Comparison of ENCODE assay signal across 9 mouse cellular contexts in genomic region chr11:98339071-98339501, GRCm38 (mm10). TPM values are rescaled to one million over a fixed set of nuclear protein-coding genes. Genes with fewer than 3 reads are reported as not detected.
A peak's percentile ranks its signal among the peaks of the same experiment; 100 is the strongest.
DNase-seq lines count a peak whose midpoint lies in the region; ATAC-seq and TF ChIP-seq lines count a peak whose summit lies in the region.
"Had no signal": no experiment of that assay in that cellular context is flagged by ENCODE, and none has a peak within 500 bp of the region (broad histone marks: within the 10 kb centered on the region; RNA-seq: fewer than 3 reads in every experiment).

No protein-coding gene starts in this region.

- in situ Hi-C loops in CH12.LX (cut with MboI; ENCODE audit: low pct_ligation_motif_present, low pct_unique_long_range_greater_than_20kb, low sequenced_read_pairs): loop anchor here (25.0 kb wide), 1 partner anchor 298 kb away; the partner anchor contains the start of genes Gm12355, Gsdma2 and Gsdma3

- peak; percentile 62 for DNase-seq in cerebellum, adult 11 months
- DNase-seq in cerebellum, postnatal 4 days (ENCODE audit: low spot score in 2 of 2): no peak
- DNase-seq in CH12.LX (ENCODE audit: extremely low read depth): no peak
- no peak for DNase-seq in forebrain, embryonic 11.5 days (ENCODE audit: low spot score)
- no peak for DNase-seq in limb, embryonic 14.5 days (ENCODE audit: low spot score)
- no peak for DNase-seq in frontal cortex, postnatal 10 days (ENCODE audit: low spot score in 2 of 2)
- DNase-seq in thymus, postnatal 10 days (ENCODE audit: low spot score in 2 of 2): no peak

- no peak for TF ChIP-seq EP300 in CH12.LX (IDR thresholded peaks at IDR 0.05; ENCODE audit: low read length)

- WGBS in forebrain, embryonic 11.5 days: under 1% methylated on average over 19 of the region's 19 CpGs
- under 1% methylated on average over 16 of the region's 19 CpGs for WGBS in limb, embryonic 14.5 days
- under 1% methylated on average over 18 of the region's 19 CpGs for WGBS in stomach, embryonic 15.5 days

- no peak for TF ChIP-seq POLR2A in CH12.LX (IDR thresholded peaks at IDR 0.05; ENCODE audit: low read depth, low read length)
- no peak for TF ChIP-seq POLR2A in limb, embryonic 14.5 days (IDR thresholded peaks at IDR 0.05; ENCODE audit: borderline replicate concordance, extremely low read depth, insufficient read depth, insufficient read length)

- TF ChIP-seq RAD21 in CH12.LX (IDR thresholded peaks at IDR 0.05; ENCODE audit: low read depth, low read length): no peak

- no peaks in the 10 kb centered on the region for H3K36me3 ChIP-seq in CH12.LX (replicated peaks in 1 of 2; ENCODE audit: control insufficient read depth in 1 of 2, insufficient read depth in 1 of 2, low read length in 1 of 2)
- H3K36me3 ChIP-seq in forebrain, embryonic 11.5 days (ENCODE audit: control insufficient read depth, insufficient read depth, low read length): no peaks in the 10 kb centered on the region
- H3K36me3 ChIP-seq in limb, embryonic 14.5 days (ENCODE audit: control insufficient read depth, insufficient read depth, low read length): no peaks in the 10 kb centered on the region
- no peaks in the 10 kb centered on the region for H3K36me3 ChIP-seq in stomach, embryonic 15.5 days

- TF ChIP-seq CTCF in CH12.LX (conservative IDR thresholded peaks at IDR 0.05 in 1 of 2, IDR thresholded peaks at IDR 0.05 in 1 of 2; ENCODE audit: low read depth in 2 of 2, low read length in 2 of 2): no peak

- no peaks in the 10 kb centered on the region for H3K9me3 ChIP-seq in CH12.LX (replicated peaks; ENCODE audit: low read length)
- no peaks in the 10 kb centered on the region for H3K9me3 ChIP-seq in forebrain, embryonic 11.5 days (ENCODE audit: control insufficient read depth, low read length)
- no peaks in the 10 kb centered on the region for H3K9me3 ChIP-seq in limb, embryonic 14.5 days (ENCODE audit: control insufficient read depth, low read length)
- no peaks in the 10 kb centered on the region for H3K9me3 ChIP-seq in stomach, embryonic 15.5 days

- H3K4me2 ChIP-seq in CH12.LX (ENCODE audit: insufficient read depth, low read depth, poor library complexity, severe bottlenecking): peak overlapping the region; percentile 67
- H3K4me2 ChIP-seq in forebrain, embryonic 11.5 days (ENCODE audit: low read depth, low read length, severe bottlenecking): peak overlapping the region; percentile 81
- peak overlapping the region; percentile 95 for H3K4me2 ChIP-seq in limb, embryonic 14.5 days (replicated peaks; ENCODE audit: low read depth, low read length, severe bottlenecking)
- H3K4me2 ChIP-seq in stomach, embryonic 15.5 days: peak overlapping the region; percentile 100

- dilution Hi-C loops in CH12.LX (cut with MboI; ENCODE audit: extremely low pct_ligation_motif_present, extremely low pct_unique_long_range_greater_than_20kb, low sequenced_read_pairs): no loop called here

- H3K4me1 ChIP-seq in CH12.LX (ENCODE audit: control insufficient read depth in 1 of 2, insufficient read depth in 2 of 2): peaks cover 28 to 41% of the 10 kb centered on the region in 2 experiments
- peaks cover 27% of the 10 kb centered on the region for H3K4me1 ChIP-seq in forebrain, embryonic 11.5 days (replicated peaks; ENCODE audit: control insufficient read depth, insufficient read depth, low read length)
- H3K4me1 ChIP-seq in limb, embryonic 14.5 days (ENCODE audit: control insufficient read depth, insufficient read depth, low read length): peaks cover 20% of the 10 kb centered on the region
- H3K4me1 ChIP-seq in stomach, embryonic 15.5 days: peaks cover 32% of the 10 kb centered on the region

- no peaks in the 10 kb centered on the region for H3K79me2 ChIP-seq in CH12.LX (replicated peaks; ENCODE audit: control insufficient read depth, extremely low read depth, insufficient read depth, poor library complexity, severe bottlenecking)

- ATAC-seq in forebrain, embryonic 11.5 days (replicated peaks; ENCODE audit: low FRiP score): no peak
- ATAC-seq in limb, embryonic 14.5 days (ENCODE audit: low FRiP score, low read depth): no peak
- ATAC-seq in stomach, embryonic 15.5 days (ENCODE audit: insufficient read depth, low FRiP score, low read depth): no peak

- H3K27ac ChIP-seq in CH12.LX (ENCODE audit: insufficient read depth, low read depth): no peak overlapping the region
- H3K27ac ChIP-seq in forebrain, embryonic 11.5 days (ENCODE audit: low read depth, low read length): no peak overlapping the region
- no peak overlapping the region for H3K27ac ChIP-seq in limb, embryonic 14.5 days (replicated peaks; ENCODE audit: low read depth, low read length)
- no peak overlapping the region for H3K27ac ChIP-seq in stomach, embryonic 15.5 days

- H3K27me3 ChIP-seq in CH12.LX (replicated peaks): peaks cover 82% of the 10 kb centered on the region
- H3K27me3 ChIP-seq in forebrain, embryonic 11.5 days (ENCODE audit: control insufficient read depth, insufficient read depth, low read length): peaks cover 84% of the 10 kb centered on the region
- H3K27me3 ChIP-seq in limb, embryonic 14.5 days (ENCODE audit: control insufficient read depth, insufficient read depth, low read length): peaks cover 74% of the 10 kb centered on the region
- peaks cover 82% of the 10 kb centered on the region for H3K27me3 ChIP-seq in stomach, embryonic 15.5 days (replicated peaks)

- no peak overlapping the region for H3K9ac ChIP-seq in CH12.LX (ENCODE audit: insufficient read depth, low read depth)
- no peak overlapping the region; the same call in none of the 2 replicates for H3K9ac ChIP-seq in forebrain, embryonic 11.5 days (ENCODE audit: low read length)
- H3K9ac ChIP-seq in limb, embryonic 14.5 days (ENCODE audit: low read depth, low read length, severe bottlenecking): peak overlapping the region; percentile 45
- H3K9ac ChIP-seq in stomach, embryonic 15.5 days: peak overlapping the region; percentile 22; the same call in 1 of the 2 replicates

- H3K4me3 ChIP-seq in CH12.LX (replicated peaks in 1 of 3; ENCODE audit: low read depth in 2 of 3, low read length in 2 of 3, poor library complexity in 1 of 3): no peak overlapping the region
- peak overlapping the region; percentile 48 for H3K4me3 ChIP-seq in forebrain, embryonic 11.5 days (ENCODE audit: low read depth, low read length)
- peak overlapping the region; percentile 50 for H3K4me3 ChIP-seq in limb, embryonic 14.5 days (replicated peaks; ENCODE audit: low read length)
- H3K4me3 ChIP-seq in stomach, embryonic 15.5 days (replicated peaks): peak overlapping the region; percentile 53

TF ChIP-seq in CH12.LX, 34 proteins besides CTCF, POLR2A, EP300 and RAD21 (continues in another document):
- no peak for TF ChIP-seq ETS1 (conservative IDR thresholded peaks at IDR 0.05; ENCODE audit: low read depth, low read length)
- no peak for TF ChIP-seq E2F4 (IDR thresholded peaks at IDR 0.05; ENCODE audit: insufficient replicate concordance, low read depth, low read length)
- no peak for TF ChIP-seq RCOR1 (conservative IDR thresholded peaks at IDR 0.05; ENCODE audit: low read depth, low read length)
- no peak for TF ChIP-seq MXI1 (IDR thresholded peaks at IDR 0.05; ENCODE audit: low read depth, low read length)
- TF ChIP-seq MEF2A (IDR thresholded peaks at IDR 0.05; ENCODE audit: borderline replicate concordance, low read depth, low read length): no peak
- TF ChIP-seq NELFE (IDR thresholded peaks at IDR 0.05; ENCODE audit: low read depth, low read length): no peak
- no peak for TF ChIP-seq IRF4 (IDR thresholded peaks at IDR 0.05; ENCODE audit: low read depth, low read length)

RNA-seq across cellular contexts. Expression of gene Ppp1r1b, which starts 9.1 kb away (rescaled TPM):
- total RNA-seq in CH12.LX (2012; rRNA removed): 0.08 TPM in 1 of 2 replicates, not detected in the other
- total RNA-seq in CH12.LX (2014; rRNA removed): not detected in 2 replicates
- polyA plus RNA-seq in CH12.LX (2012; ENCODE audit: insufficient read length, low read depth): not detected in 2 replicates
- 0.29 and 0.41 TPM in 2 replicates for polyA plus RNA-seq in forebrain, embryonic 11.5 days (2014; fragmentation: Nextera tagmentation; extraction: Ambion mirVana)
- polyA plus RNA-seq in limb, embryonic 14.5 days (2012; rRNA removed): 3.5 and 3.6 TPM in 2 replicates
- polyA plus RNA-seq in limb, embryonic 14.5 days (2014; fragmentation: Nextera tagmentation; extraction: Ambion mirVana): 2.9 and 3.6 TPM in 2 replicates
- polyA plus RNA-seq in stomach, embryonic 15.5 days (2015; fragmentation: Nextera tagmentation; extraction: Ambion mirVana): 20.2 and 21.5 TPM in 2 replicates

RNA-seq across cellular contexts. Expression of gene Neurod2, which starts 9.6 kb away (rescaled TPM):
- total RNA-seq in CH12.LX (2012; rRNA removed): not detected in 2 replicates
- total RNA-seq in CH12.LX (2014; rRNA removed): not detected in 2 replicates
- not detected in 2 replicates for polyA plus RNA-seq in CH12.LX (2012; ENCODE audit: insufficient read length, low read depth)
- polyA plus RNA-seq in forebrain, embryonic 11.5 days (2014; fragmentation: Nextera tagmentation; extraction: Ambion mirVana): 3.8 and 5.8 TPM in 2 replicates
- polyA plus RNA-seq in limb, embryonic 14.5 days (2012; rRNA removed): 0.14 and 0.52 TPM in 2 replicates
- polyA plus RNA-seq in limb, embryonic 14.5 days (2014; fragmentation: Nextera tagmentation; extraction: Ambion mirVana): not detected in 2 replicates
- polyA plus RNA-seq in stomach, embryonic 15.5 days (2015; fragmentation: Nextera tagmentation; extraction: Ambion mirVana): 0.09 and 0.18 TPM in 2 replicates
- polyA plus RNA-seq: testis, adult 2 months had no signal

RNA-seq across cellular contexts. Expression of gene Stard3, which starts 19.1 kb away (rescaled TPM):
- 39.6 and 44.4 TPM in 2 replicates for total RNA-seq in CH12.LX (2012; rRNA removed)
- total RNA-seq in CH12.LX (2014; rRNA removed): 28.4 and 33.9 TPM in 2 replicates
- 28.9 and 31.7 TPM in 2 replicates for polyA plus RNA-seq in CH12.LX (2012; ENCODE audit: insufficient read length, low read depth)
- polyA plus RNA-seq in forebrain, embryonic 11.5 days (2014; fragmentation: Nextera tagmentation; extraction: Ambion mirVana): 38.1 and 39.9 TPM in 2 replicates
- 78.2 and 116 TPM in 2 replicates for polyA plus RNA-seq in limb, embryonic 14.5 days (2012; rRNA removed)
- 36.9 and 42.6 TPM in 2 replicates for polyA plus RNA-seq in limb, embryonic 14.5 days (2014; fragmentation: Nextera tagmentation; extraction: Ambion mirVana)
- 41.1 and 46.4 TPM in 2 replicates for polyA plus RNA-seq in stomach, embryonic 15.5 days (2015; fragmentation: Nextera tagmentation; extraction: Ambion mirVana)

RNA-seq across cellular contexts. Expression of gene Tcap, which starts 44.5 kb away (rescaled TPM):
- total RNA-seq in CH12.LX (2012; rRNA removed): 0.50 TPM in 1 of 2 replicates, not detected in the other
- total RNA-seq in CH12.LX (2014; rRNA removed): not detected in 2 replicates
- polyA plus RNA-seq in CH12.LX (2012; ENCODE audit: insufficient read length, low read depth): not detected in 2 replicates
- polyA plus RNA-seq in forebrain, embryonic 11.5 days (2014; fragmentation: Nextera tagmentation; extraction: Ambion mirVana): not detected in 2 replicates
- 12.3 and 13.2 TPM in 2 replicates for polyA plus RNA-seq in limb, embryonic 14.5 days (2012; rRNA removed)
- 10.9 and 18.1 TPM in 2 replicates for polyA plus RNA-seq in limb, embryonic 14.5 days (2014; fragmentation: Nextera tagmentation; extraction: Ambion mirVana)
- 0.23 and 0.43 TPM in 2 replicates for polyA plus RNA-seq in stomach, embryonic 15.5 days (2015; fragmentation: Nextera tagmentation; extraction: Ambion mirVana)
- polyA plus RNA-seq: testis, adult 2 months had no signal

RNA-seq across cellular contexts. Expression of gene Pnmt, which starts 47.2 kb away (rescaled TPM):
- total RNA-seq in CH12.LX (2012; rRNA removed) (not detected in 2 replicates), CH12.LX (2014; rRNA removed) (not detected in 2 replicates)
- polyA plus RNA-seq in CH12.LX (2012; ENCODE audit: insufficient read length, low read depth): not detected in 2 replicates
- not detected in 2 replicates for polyA plus RNA-seq in forebrain, embryonic 11.5 days (2014; fragmentation: Nextera tagmentation; extraction: Ambion mirVana)
- polyA plus RNA-seq in limb, embryonic 14.5 days (2012; rRNA removed): 1.4 and 2.2 TPM in 2 replicates
- polyA plus RNA-seq in limb, embryonic 14.5 days (2014; fragmentation: Nextera tagmentation; extraction: Ambion mirVana): 0.51 and 1.3 TPM in 2 replicates
- polyA plus RNA-seq in stomach, embryonic 15.5 days (2015; fragmentation: Nextera tagmentation; extraction: Ambion mirVana): 0.22 TPM in 1 of 2 replicates, not detected in the other

Comparison
In these comparisons a context has a peak if more than half of its experiments do, and no peak if none do; other contexts are left out.
1. H3K4me3 ChIP-seq: peak in forebrain, embryonic 11.5 days (single experiment), limb, embryonic 14.5 days (single experiment) and stomach, embryonic 15.5 days (single experiment); none in CH12.LX (0 of 3).
2. H3K9ac ChIP-seq: peak in limb, embryonic 14.5 days (single experiment) and stomach, embryonic 15.5 days (single experiment); none in CH12.LX (single experiment) and forebrain, embryonic 11.5 days (single experiment).
3. Peak in every context shown above with its lines, with median percentiles within 50 percentile points of each other: H3K4me2 ChIP-seq.